Mouse (Mus musculus): ENCODE measurements around the gene 4930512M02Rik. TPM values are rescaled to one million over a fixed set of nuclear protein-coding genes. Genes with fewer than 3 reads are reported as not detected.

4930512M02Rik gene
- polyA plus RNA-seq, 1 experiment from 2014 or later = not detected

GRCm38 (mm10) chr11:11657634-11658033, 30.0 kb upstream of the 4930512M02Rik start:
- Histone ChIP-seq H3K27ac (ENCODE audit: low read length) (peak overlapping the region; percentile 10; the same call in 1 of the 2 replicates), H3K4me2 (ENCODE audit: low read depth, low read length) (no peak overlapping the region), H3K27me3 (ENCODE audit: control insufficient read depth, insufficient read depth, low read length) (no peaks in the 10 kb centered on the region), H3K9ac (ENCODE audit: low read length) (no peak overlapping the region), H3K4me1 (ENCODE audit: control insufficient read depth, insufficient read depth, low read length) (peaks cover 6% of the 10 kb centered on the region; the same call in 1 of the 2 replicates), H3K4me3 (replicated peaks; ENCODE audit: low read length) (no peak overlapping the region), H3K36me3 (ENCODE audit: control insufficient read depth, insufficient read depth, low read length) (no peaks in the 10 kb centered on the region), H3K9me3 (replicated peaks; ENCODE audit: control insufficient read depth, low read length) (no peaks in the 10 kb centered on the region)
- ATAC-seq (ENCODE audit: insufficient read depth, low FRiP score) = no peak
- WGBS = 75% methylated on average over 4 of the region's 4 CpGs

- no peak overlapping the region for H3K4me3 ChIP-seq (replicated peaks; ENCODE audit: low read length)
- H3K27ac ChIP-seq (ENCODE audit: low read length) = 0 out of 2 replicates have a peak overlapping the region, but pooled peaks have one; percentile 10
- ATAC-seq (ENCODE audit: insufficient read depth, low FRiP score) = peak; percentile 90
- H3K9ac ChIP-seq (ENCODE audit: low read length) = no peak overlapping the region
- H3K4me2 ChIP-seq (ENCODE audit: low read depth, low read length) = no peak overlapping the region
- H3K4me1 ChIP-seq (ENCODE audit: control insufficient read depth, insufficient read depth, low read length) = peaks cover 6% of the 10 kb centered on the region; the same call in 1 of the 2 replicates
- no peaks in the 10 kb centered on the region for H3K9me3 ChIP-seq (replicated peaks; ENCODE audit: control insufficient read depth, low read length)
- H3K36me3 ChIP-seq (ENCODE audit: control insufficient read depth, insufficient read depth, low read length) = no peaks in the 10 kb centered on the region
- no peaks in the 10 kb centered on the region for H3K27me3 ChIP-seq (ENCODE audit: control insufficient read depth, insufficient read depth, low read length)
- WGBS = 31% methylated on average over 5 of the region's 5 CpGs
Observed at GRCm38 (mm10) chr11:11656995-11657530, 29.4 kb upstream of the 4930512M02Rik start.

- no peak overlapping the region for H3K4me2 ChIP-seq (ENCODE audit: low read depth, low read length)
- no peaks in the 10 kb centered on the region for H3K27me3 ChIP-seq (ENCODE audit: control insufficient read depth, insufficient read depth, low read length)
- 80% methylated on average over 3 of the region's 3 CpGs for WGBS
- H3K27ac ChIP-seq (ENCODE audit: low read length) = no peak overlapping the region
- no peak overlapping the region for H3K9ac ChIP-seq (ENCODE audit: low read length)
- ATAC-seq (ENCODE audit: insufficient read depth, low FRiP score) = no peak
- H3K4me1 ChIP-seq (ENCODE audit: control insufficient read depth, insufficient read depth, low read length) = peaks cover 6% of the 10 kb centered on the region; the same call in 1 of the 2 replicates
- H3K4me3 ChIP-seq (replicated peaks; ENCODE audit: low read length) = no peak overlapping the region
- no peaks in the 10 kb centered on the region for H3K36me3 ChIP-seq (ENCODE audit: control insufficient read depth, insufficient read depth, low read length)
- H3K9me3 ChIP-seq (replicated peaks; ENCODE audit: control insufficient read depth, low read length) = no peaks in the 10 kb centered on the region
Observed at GRCm38 (mm10) chr11:11656388-11656787, 28.8 kb upstream of the 4930512M02Rik start.

- H3K27ac ChIP-seq (ENCODE audit: low read length) = no peak overlapping the region
- no peak overlapping the region for H3K4me3 ChIP-seq (replicated peaks; ENCODE audit: low read length)
- no peak overlapping the region for H3K4me2 ChIP-seq (ENCODE audit: low read depth, low read length)
- no peak overlapping the region for H3K9ac ChIP-seq (ENCODE audit: low read length)
- H3K27me3 ChIP-seq (ENCODE audit: control insufficient read depth, insufficient read depth, low read length) = no peaks in the 10 kb centered on the region
- H3K36me3 ChIP-seq (ENCODE audit: control insufficient read depth, insufficient read depth, low read length) = no peaks in the 10 kb centered on the region
- H3K9me3 ChIP-seq (replicated peaks; ENCODE audit: control insufficient read depth, low read length) = no peaks in the 10 kb centered on the region
- H3K4me1 ChIP-seq (ENCODE audit: control insufficient read depth, insufficient read depth, low read length) = no peaks in the 10 kb centered on the region
- ATAC-seq (ENCODE audit: insufficient read depth, low FRiP score) = no peak
Observed at GRCm38 (mm10) chr11:11644303-11644702, 16.7 kb upstream of the 4930512M02Rik start.

GRCm38 (mm10) chr11:11624073-11624705, 3.4 kb downstream of the 4930512M02Rik start:
- no peaks in the 10 kb centered on the region for H3K27me3 ChIP-seq (ENCODE audit: control insufficient read depth, insufficient read depth, low read length)
- no peak overlapping the region for H3K9ac ChIP-seq (ENCODE audit: low read length)
- no peak for ATAC-seq (ENCODE audit: insufficient read depth, low FRiP score)
- no peak overlapping the region for H3K4me2 ChIP-seq (ENCODE audit: low read depth, low read length)
- no peaks in the 10 kb centered on the region for H3K4me1 ChIP-seq (ENCODE audit: control insufficient read depth, insufficient read depth, low read length)
- whole genome bisulfite sequencing = 49% methylated on average over 4 of the region's 4 CpGs
- H3K36me3 ChIP-seq (ENCODE audit: control insufficient read depth, insufficient read depth, low read length) = no peaks in the 10 kb centered on the region
- no peak overlapping the region for H3K4me3 ChIP-seq (replicated peaks; ENCODE audit: low read length)
- H3K27ac ChIP-seq (ENCODE audit: low read length) = no peak overlapping the region
- no peaks in the 10 kb centered on the region for H3K9me3 ChIP-seq (replicated peaks; ENCODE audit: control insufficient read depth, low read length)

- no peaks in the 10 kb centered on the region for H3K36me3 ChIP-seq (ENCODE audit: control insufficient read depth, insufficient read depth, low read length)
- no peaks in the 10 kb centered on the region for H3K27me3 ChIP-seq (ENCODE audit: control insufficient read depth, insufficient read depth, low read length)
- H3K9ac ChIP-seq (ENCODE audit: low read length) = no peak overlapping the region
- H3K4me1 ChIP-seq (ENCODE audit: control insufficient read depth, insufficient read depth, low read length) = no peaks in the 10 kb centered on the region
- 86% methylated on average over 2 of the region's 2 CpGs for WGBS
- no peak for ATAC-seq (ENCODE audit: insufficient read depth, low FRiP score)
- no peak overlapping the region for H3K4me2 ChIP-seq (ENCODE audit: low read depth, low read length)
- no peak overlapping the region for H3K4me3 ChIP-seq (replicated peaks; ENCODE audit: low read length)
- no peak overlapping the region for H3K27ac ChIP-seq (ENCODE audit: low read length)
- H3K9me3 ChIP-seq (replicated peaks; ENCODE audit: control insufficient read depth, low read length) = peaks cover 6% of the 10 kb centered on the region
Observed at GRCm38 (mm10) chr11:11609243-11609642, 18.4 kb downstream of the 4930512M02Rik start.

- Histone ChIP-seq H3K4me3 (replicated peaks; ENCODE audit: low read length) (no peak overlapping the region), H3K4me1 (ENCODE audit: control insufficient read depth, insufficient read depth, low read length) (no peaks in the 10 kb centered on the region), H3K27ac (ENCODE audit: low read length) (no peak overlapping the region), H3K4me2 (ENCODE audit: low read depth, low read length) (no peak overlapping the region), H3K9me3 (replicated peaks; ENCODE audit: control insufficient read depth, low read length) (no peaks in the 10 kb centered on the region), H3K27me3 (ENCODE audit: control insufficient read depth, insufficient read depth, low read length) (no peaks in the 10 kb centered on the region), H3K36me3 (ENCODE audit: control insufficient read depth, insufficient read depth, low read length) (no peaks in the 10 kb centered on the region), H3K9ac (ENCODE audit: low read length) (no peak overlapping the region)
- WGBS = 45% methylated on average over 2 of the region's 2 CpGs
- ATAC-seq (ENCODE audit: insufficient read depth, low FRiP score) = no peak
Observed at GRCm38 (mm10) chr11:11587327-11587726, 40.3 kb downstream of the 4930512M02Rik start.

- no peak for ATAC-seq (ENCODE audit: insufficient read depth, low FRiP score)
- no peaks in the 10 kb centered on the region for H3K27me3 ChIP-seq (ENCODE audit: control insufficient read depth, insufficient read depth, low read length)
- no peak overlapping the region for H3K9ac ChIP-seq (ENCODE audit: low read length)
- H3K27ac ChIP-seq (ENCODE audit: low read length) = no peak overlapping the region
- H3K4me3 ChIP-seq (replicated peaks; ENCODE audit: low read length) = no peak overlapping the region
- H3K36me3 ChIP-seq (ENCODE audit: control insufficient read depth, insufficient read depth, low read length) = no peaks in the 10 kb centered on the region
- WGBS = 90% methylated on average over 1 of the region's 1 CpGs
- H3K9me3 ChIP-seq (replicated peaks; ENCODE audit: control insufficient read depth, low read length) = no peaks in the 10 kb centered on the region
- no peak overlapping the region for H3K4me2 ChIP-seq (ENCODE audit: low read depth, low read length)
- no peaks in the 10 kb centered on the region for H3K4me1 ChIP-seq (ENCODE audit: control insufficient read depth, insufficient read depth, low read length)
Observed at GRCm38 (mm10) chr11:11586423-11586822, 41.2 kb downstream of the 4930512M02Rik start.

GRCm38 (mm10) chr11:11573691-11574090, 53.9 kb downstream of the 4930512M02Rik start:
- Histone ChIP-seq H3K27ac (ENCODE audit: low read length) (no peak overlapping the region), H3K4me3 (replicated peaks; ENCODE audit: low read length) (no peak overlapping the region), H3K27me3 (ENCODE audit: control insufficient read depth, insufficient read depth, low read length) (no peaks in the 10 kb centered on the region), H3K9me3 (replicated peaks; ENCODE audit: control insufficient read depth, low read length) (no peaks in the 10 kb centered on the region), H3K4me1 (ENCODE audit: control insufficient read depth, insufficient read depth, low read length) (no peaks in the 10 kb centered on the region), H3K4me2 (ENCODE audit: low read depth, low read length) (no peak overlapping the region), H3K36me3 (ENCODE audit: control insufficient read depth, insufficient read depth, low read length) (no peaks in the 10 kb centered on the region), H3K9ac (ENCODE audit: low read length) (no peak overlapping the region)
- WGBS = 60% methylated on average over 6 of the region's 6 CpGs
- no peak for ATAC-seq (ENCODE audit: insufficient read depth, low FRiP score)
